Mouse (Mus musculus) hindbrain, postnatal 0 days (tissue): ENCODE results near the gene Nfat5. TPM values are rescaled to one million over a fixed set of nuclear protein-coding genes. Genes with fewer than 3 reads are reported as not detected.

ENCODE experiments used
- ATAC-seq: fragments of 200-750 bp; cut with Nextera tagmentation; 2 replicates; pipeline ENCODE4 v1.8.0; 2017; ENCODE audit warnings: mild to moderate bottlenecking, moderate TSS enrichment, moderate library complexity
- DNase-seq: peaks from one replicate; pipeline ENCODE4 v3.0.0-alpha.2; 2015; ENCODE audit warnings: low spot score
- H3K27ac ChIP-seq: fragments of 300-500 bp; sonication (generic); 2 replicates; pipeline ENCODE4 v1.5.1; 2014; ENCODE audit warnings: mild to moderate bottlenecking
- H3K27me3 ChIP-seq: fragments of 300-500 bp; sonication (generic); 2 replicates; pipeline ENCODE4 v1.6.1; 2014; ENCODE audit warnings: low read length, mixed read lengths; ENCODE audit not compliant: insufficient read depth
- H3K36me3 ChIP-seq: fragments of 300-500 bp; sonication (generic); 2 replicates; pipeline ENCODE4 v1.6.1; 2014; ENCODE audit warnings: low read length, mixed read lengths; ENCODE audit not compliant: insufficient read depth
- H3K4me1 ChIP-seq: fragments of 300-500 bp; sonication (generic); 2 replicates; pipeline ENCODE4 v1.6.1; 2014; ENCODE audit warnings: antibody characterized with exemption, low read length, mixed read lengths; ENCODE audit not compliant: insufficient read depth
- H3K4me2 ChIP-seq: fragments of 300-500 bp; sonication (generic); 2 replicates; pipeline ENCODE4 v1.6.1; 2014; ENCODE audit warnings: low read depth, mild to moderate bottlenecking, low read length, moderate library complexity, mixed read lengths
- H3K4me3 ChIP-seq: fragments of 300-500 bp; sonication (generic); 2 replicates; pipeline ENCODE4 v1.5.1; 2014; ENCODE audit warnings: low read length
- H3K9ac ChIP-seq: fragments of 300-500 bp; sonication (generic); replicated peaks from 2 replicates; pipeline ENCODE4 v1.6.1; 2014; ENCODE audit warnings: mild to moderate bottlenecking, low read length, moderate library complexity, mixed read lengths
- H3K9me3 ChIP-seq: fragments of 300-500 bp; sonication (generic); 2 replicates; pipeline ENCODE4 v1.6.1; 2016; ENCODE audit warnings: low read length, mixed read lengths
- CTCF ChIP-seq: IDR thresholded peaks from 2 replicates; pipeline ENCODE4 v1.5.1; 2016; ENCODE audit warnings: antibody characterized with exemption, control low read depth, low read depth
- WGBS: fragments of 180-500 bp; shearing (Covaris S2); extraction: QIAGEN DNeasy Blood & Tissue Kit; methylation state at CpG from one replicate; pipeline ENCODE4 v1.1.7; 2014; 5-methylcytosine and 5-hydroxymethylcytosine counted together
- polyA plus RNA-seq: library from polyadenylated mRNA; unstranded; fragments of >200 nt; fragmentation: Nextera tagmentation; extraction: Ambion mirVana; gene quantifications from 2 replicates; pipeline ENCODE4 v1.2.1, GENCODE M21; 2015
- total RNA-seq: library from RNA; depleted of rRNA; stranded (reverse); fragments of >200 nt; gene quantifications from 2 replicates; pipeline ENCODE4 v1.2.3, GENCODE M21; 2014; rRNA removed

Gene Nfat5
- total RNA-seq = 22.8 and 23.5 TPM in 2 replicates
- 6.9 and 7.0 TPM in 2 replicates for polyA plus RNA-seq

- Histone ChIP-seq H3K9ac (peak within 1 kb of the TSS; percentile 93), H3K27ac (peak within 1 kb of the TSS; percentile 98), H3K9me3 (no peaks in the 10 kb centered on the region), H3K36me3 (no peaks in the 10 kb centered on the region), H3K4me1 (no peaks in the 10 kb centered on the region), H3K4me3 (peak within 1 kb of the TSS; percentile 99), H3K4me2 (peak within 1 kb of the TSS; percentile 64), H3K27me3 (no peaks in the 10 kb centered on the region)
- DNase-seq (peak; percentile 94), ATAC-seq (peak; percentile 94)
- TF ChIP-seq CTCF = 0 out of 2 replicates have a peak, but pooled peaks have one; percentile 5
- WGBS = under 1% methylated on average over 33 of the region's 49 CpGs
Measured at GRCm38 (mm10) chr8:107292928-107293601, at the start of gene Nfat5. Nfat5 (plus strand) TSS chr8:107293470.

- Histone ChIP-seq H3K9ac (no peak overlapping the region), H3K9me3 (no peaks in the 10 kb centered on the region), H3K4me1 (no peaks in the 10 kb centered on the region), H3K27me3 (no peaks in the 10 kb centered on the region), H3K36me3 (no peaks in the 10 kb centered on the region), H3K4me2 (no peak overlapping the region), H3K27ac (no peak overlapping the region), H3K4me3 (no peak overlapping the region)
- DNase-seq (no peak), ATAC-seq (no peak)
- TF ChIP-seq CTCF = no peak
- 71% methylated on average over 8 of the region's 8 CpGs for WGBS
Measured at GRCm38 (mm10) chr8:107244218-107244617, 49.1 kb upstream of the Nfat5 start.

- Histone ChIP-seq H3K4me1 (no peaks in the 10 kb centered on the region), H3K4me3 (no peak overlapping the region), H3K27ac (no peak overlapping the region), H3K9ac (no peak overlapping the region), H3K9me3 (no peaks in the 10 kb centered on the region), H3K27me3 (no peaks in the 10 kb centered on the region), H3K36me3 (no peaks in the 10 kb centered on the region), H3K4me2 (no peak overlapping the region)
- no peak for ATAC-seq
- 87% methylated on average over 6 of the region's 6 CpGs for WGBS
- no peak for DNase-seq
- no peak for TF ChIP-seq CTCF
Measured at GRCm38 (mm10) chr8:107248456-107248855, 44.8 kb upstream of the Nfat5 start.

- Histone ChIP-seq H3K27me3 (no peaks in the 10 kb centered on the region), H3K36me3 (no peaks in the 10 kb centered on the region), H3K9me3 (no peaks in the 10 kb centered on the region), H3K4me3 (no peak overlapping the region), H3K9ac (no peak overlapping the region), H3K4me2 (no peak overlapping the region), H3K4me1 (no peaks in the 10 kb centered on the region), H3K27ac (no peak overlapping the region)
- DNase-seq (no peak), ATAC-seq (no peak)
- 81% methylated on average over 5 of the region's 5 CpGs for whole genome bisulfite sequencing
- no peak for TF ChIP-seq CTCF
Measured at GRCm38 (mm10) chr8:107251481-107252104, 41.7 kb upstream of the Nfat5 start.

GRCm38 (mm10) chr8:107253121-107253520 lies 40.1 kb upstream of the Nfat5 start:
- WGBS = 69% methylated on average over 6 of the region's 6 CpGs
- Histone ChIP-seq H3K9ac (no peak overlapping the region), H3K4me1 (no peaks in the 10 kb centered on the region), H3K4me2 (no peak overlapping the region), H3K27me3 (no peaks in the 10 kb centered on the region), H3K27ac (no peak overlapping the region), H3K9me3 (no peaks in the 10 kb centered on the region), H3K4me3 (no peak overlapping the region), H3K36me3 (no peaks in the 10 kb centered on the region)
- no peak for TF ChIP-seq CTCF
- DNase-seq = no peak
- ATAC-seq = no peak

GRCm38 (mm10) chr8:107254403-107254802 lies 38.9 kb upstream of the Nfat5 start:
- H3K9me3 ChIP-seq = no peaks in the 10 kb centered on the region
- WGBS = 62% methylated on average over 3 of the region's 3 CpGs
- DNase-seq (no peak), ATAC-seq (no peak)
- H3K27ac ChIP-seq = no peak overlapping the region
- TF ChIP-seq CTCF = no peak
- no peak overlapping the region for H3K9ac ChIP-seq
- H3K4me2 ChIP-seq = no peak overlapping the region
- no peak overlapping the region for H3K4me3 ChIP-seq
- no peaks in the 10 kb centered on the region for H3K36me3 ChIP-seq
- H3K27me3 ChIP-seq = no peaks in the 10 kb centered on the region
- no peaks in the 10 kb centered on the region for H3K4me1 ChIP-seq

- no peak overlapping the region for H3K4me2 ChIP-seq
- H3K4me3 ChIP-seq = no peak overlapping the region
- no peaks in the 10 kb centered on the region for H3K9me3 ChIP-seq
- H3K4me1 ChIP-seq = no peaks in the 10 kb centered on the region
- DNase-seq = no peak
- H3K27me3 ChIP-seq = no peaks in the 10 kb centered on the region
- H3K9ac ChIP-seq = no peak overlapping the region
- no peak overlapping the region for H3K27ac ChIP-seq
- no peaks in the 10 kb centered on the region for H3K36me3 ChIP-seq
- ATAC-seq = no peak
- 83% methylated on average over 11 of the region's 11 CpGs for WGBS
- no peak for TF ChIP-seq CTCF
Measured at GRCm38 (mm10) chr8:107254951-107255457, 38.3 kb upstream of the Nfat5 start.
